Mouse (Mus musculus) frontal cortex, adult (tissue): ENCODE results near the gene Pnmt.
"Not testable (repeated sequence)": the region's sequence is repeated elsewhere in the genome, so short reads cannot be mapped to it uniquely, and the experiment has no call there.

Source experiments
- ATAC-seq: cut with Nextera tagmentation; 2 replicates; pipeline ENCODE4 v1.9.2; 2017; ENCODE audit warnings: mild to moderate bottlenecking, moderate library complexity, mixed read lengths; ENCODE audit not compliant: low TSS enrichment

The Pnmt gene

DNA sequence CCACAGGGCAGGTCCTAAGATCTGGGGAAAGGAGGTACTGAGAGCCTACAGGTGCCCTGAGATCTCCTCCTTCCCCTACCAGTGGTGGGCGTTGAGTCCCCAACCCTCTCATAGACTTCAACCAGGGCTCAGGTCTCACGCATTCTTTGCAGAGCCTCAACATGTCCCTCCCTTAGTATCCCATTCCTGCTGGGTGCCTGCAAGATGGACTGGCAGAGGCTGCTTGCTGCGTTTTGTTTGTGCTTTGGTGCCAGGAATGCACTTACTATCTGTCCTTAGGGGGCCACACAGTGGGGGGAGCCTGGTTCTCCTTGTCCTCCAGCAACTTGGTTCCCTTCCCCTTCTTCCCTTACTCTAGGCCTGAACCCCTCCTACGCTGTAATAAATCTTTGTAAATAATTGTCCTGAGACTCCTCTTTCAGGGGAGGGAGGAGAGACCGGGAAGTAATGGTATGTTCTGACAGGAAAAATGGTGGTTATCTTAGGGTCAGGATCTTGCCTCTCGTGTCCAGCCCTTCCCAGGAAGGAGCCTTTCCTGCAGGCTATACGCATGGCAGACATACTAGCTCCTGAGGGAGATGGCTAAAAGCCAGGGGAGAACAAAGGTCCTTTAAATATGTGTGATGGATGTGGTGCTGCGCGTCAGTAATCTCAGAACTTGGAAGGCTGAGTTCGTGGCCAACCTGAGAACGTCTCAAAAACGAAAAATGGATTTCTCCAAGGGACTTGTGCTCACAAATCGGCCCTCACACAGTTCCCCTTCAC is 28.7 kb upstream of the Pnmt start:
- no peak for ATAC-seq

GRCm38 (mm10) chr11:98358161-98359083 is 27.8 kb upstream of the Pnmt start, which contains the start of gene Stard3:
Stard3 (plus strand) TSS chr11:98358368.
- ATAC-seq: peak; percentile 41

- no peak for ATAC-seq
Measured at GRCm38 (mm10) chr11:98360866-98361521, 25.3 kb upstream of the Pnmt start.

DNA sequence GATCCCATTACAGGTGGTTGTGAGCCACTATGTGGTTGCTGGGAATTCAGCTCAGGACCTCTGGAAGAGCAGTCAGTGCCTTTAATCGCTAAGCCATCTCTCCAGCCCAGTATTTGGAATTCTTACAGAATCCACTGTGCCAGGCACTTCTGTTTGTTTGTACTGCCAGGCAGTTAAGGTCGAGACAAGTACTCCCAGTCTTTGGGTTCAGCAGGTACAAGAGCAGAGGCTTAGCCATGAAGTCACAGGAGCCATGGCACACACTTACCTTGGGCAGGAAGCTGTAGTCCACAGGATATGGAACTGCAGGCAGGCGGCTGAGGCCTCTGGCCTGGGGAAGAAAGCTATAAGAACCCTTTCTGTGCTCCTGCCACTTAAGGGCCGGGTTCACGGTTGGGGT is 22.4 kb upstream of the Pnmt start:
- no peak for ATAC-seq

- ATAC-seq: no peak
Measured at GRCm38 (mm10) chr11:98364410-98364809, 21.8 kb upstream of the Pnmt start.

DNA sequence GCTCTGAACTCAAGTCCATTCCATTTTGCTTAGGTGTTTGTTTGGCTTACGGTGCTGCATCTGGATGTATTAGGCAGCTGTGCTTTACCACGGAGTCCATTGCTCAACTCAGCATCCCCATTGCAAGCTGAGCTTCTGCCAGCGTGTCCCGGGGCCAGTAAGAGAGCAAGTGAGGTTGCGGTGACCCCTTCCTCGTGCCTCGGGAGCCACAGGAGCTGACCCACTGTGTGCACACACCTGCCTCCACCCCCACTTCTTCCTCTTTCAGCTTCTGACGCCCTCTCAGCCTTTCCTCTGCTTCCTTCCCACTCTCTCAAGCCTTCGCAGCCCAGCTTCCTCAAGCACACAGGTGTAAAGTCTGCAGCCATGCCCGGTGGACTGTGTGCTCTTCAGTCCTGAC is 20.0 kb upstream of the Pnmt start:
- no peak for ATAC-seq

- ATAC-seq: peak; percentile 36; the same call in 1 of the 2 replicates
Measured at GRCm38 (mm10) chr11:98367171-98367862, 18.9 kb upstream of the Pnmt start.

DNA sequence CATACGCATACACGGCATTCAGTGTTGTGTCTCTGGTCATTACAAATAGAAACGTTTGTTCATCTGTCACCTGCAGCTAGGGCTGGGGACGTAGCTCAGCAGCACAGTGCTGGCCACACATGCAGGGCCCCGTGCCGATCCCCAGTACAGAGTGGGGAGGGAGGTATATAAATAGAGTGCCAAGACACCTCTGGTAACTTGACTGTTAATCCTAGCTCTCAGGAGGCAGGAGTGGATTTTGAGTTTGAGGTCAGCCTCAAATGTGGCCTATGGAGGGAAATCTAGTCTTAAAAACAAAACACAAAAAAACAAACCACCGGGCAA is 18.4 kb upstream of the Pnmt start:
- ATAC-seq: peak; percentile 11; the same call in 1 of the 2 replicates

DNA sequence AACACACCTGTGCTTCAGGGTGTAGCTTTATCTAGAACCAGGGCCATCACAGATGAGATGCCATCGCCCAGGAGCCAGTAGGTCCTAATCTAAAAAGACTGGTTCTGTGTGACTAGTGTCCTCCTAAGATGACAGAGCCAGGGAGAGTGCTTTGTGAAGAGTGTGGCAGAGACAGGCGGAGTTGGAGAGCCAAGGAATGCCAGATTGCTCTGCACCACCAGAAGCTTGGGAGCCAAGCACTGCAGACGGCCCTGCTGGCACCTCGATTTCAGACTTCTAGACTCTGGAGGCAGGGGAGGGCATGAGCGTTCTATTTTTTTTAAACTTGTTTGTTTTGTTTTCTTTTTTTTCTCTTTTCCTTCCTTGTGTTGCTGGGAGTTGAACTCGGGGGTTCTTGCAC is 16.9 kb upstream of the Pnmt start:
- ATAC-seq: peak; percentile 50; the same call in 1 of the 2 replicates

GRCm38 (mm10) chr11:98370588-98370987 is 15.7 kb upstream of the Pnmt start:
- no peak for ATAC-seq

DNA sequence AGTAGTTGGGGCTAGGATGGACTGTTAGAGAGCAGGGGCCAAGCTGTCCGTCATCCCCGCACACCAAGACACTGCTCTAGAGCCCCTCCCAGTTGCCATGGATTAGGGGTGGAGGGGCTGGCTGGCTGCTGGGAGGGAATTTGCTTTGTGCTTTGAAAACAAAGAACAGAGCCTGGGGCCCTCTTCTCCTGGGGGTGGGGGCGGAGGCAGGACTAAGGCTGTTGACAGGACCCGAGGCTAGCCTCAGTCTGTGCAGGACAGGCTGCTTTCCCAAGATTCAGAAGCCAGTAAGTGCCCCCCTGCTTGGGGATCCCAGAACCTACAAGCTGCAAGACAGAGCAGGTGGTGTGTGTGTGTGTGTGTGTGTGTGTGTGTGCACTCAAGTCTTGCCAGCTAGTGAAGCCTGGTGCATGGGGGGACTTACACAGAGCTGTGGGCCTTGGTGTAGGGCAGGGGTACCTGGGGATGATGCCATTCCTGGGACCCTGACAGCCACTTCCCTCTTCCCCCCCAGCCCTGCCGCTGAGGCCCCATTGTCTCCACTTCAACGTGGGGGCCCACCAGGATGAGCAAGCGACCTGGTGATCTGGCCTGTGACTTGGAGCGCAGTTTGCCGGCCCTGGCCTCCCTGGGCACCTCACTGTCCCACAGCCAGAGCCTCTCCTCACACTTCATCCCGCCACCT is 14.6 kb upstream of the Pnmt start:
- ATAC-seq: no peak

- peak; percentile 38; the same call in 1 of the 2 replicates for ATAC-seq
Measured at GRCm38 (mm10) chr11:98372406-98372805, 13.8 kb upstream of the Pnmt start.

GRCm38 (mm10) chr11:98373244-98373643 is 13.0 kb upstream of the Pnmt start:
- ATAC-seq: no peak

DNA sequence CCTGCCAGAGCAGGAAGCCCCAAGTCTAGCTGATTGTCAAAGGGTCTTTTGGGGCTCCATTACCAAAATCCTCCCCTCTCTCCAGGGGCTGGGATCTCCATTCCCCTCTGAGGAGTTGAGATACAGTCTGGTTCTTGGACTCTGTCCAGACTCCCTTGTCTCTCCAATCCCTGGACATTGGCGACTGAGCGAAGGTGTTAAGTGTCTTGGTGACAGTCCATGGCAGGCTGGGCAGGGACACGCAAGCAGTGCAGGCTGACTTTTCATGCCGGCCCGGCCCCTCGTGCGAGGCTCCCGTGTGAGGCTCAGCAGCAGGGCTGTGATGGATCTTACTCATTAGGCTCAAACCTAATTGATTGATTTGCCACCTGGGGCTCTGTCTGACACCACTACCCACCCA is 12.0 kb upstream of the Pnmt start:
- no peak for ATAC-seq

DNA sequence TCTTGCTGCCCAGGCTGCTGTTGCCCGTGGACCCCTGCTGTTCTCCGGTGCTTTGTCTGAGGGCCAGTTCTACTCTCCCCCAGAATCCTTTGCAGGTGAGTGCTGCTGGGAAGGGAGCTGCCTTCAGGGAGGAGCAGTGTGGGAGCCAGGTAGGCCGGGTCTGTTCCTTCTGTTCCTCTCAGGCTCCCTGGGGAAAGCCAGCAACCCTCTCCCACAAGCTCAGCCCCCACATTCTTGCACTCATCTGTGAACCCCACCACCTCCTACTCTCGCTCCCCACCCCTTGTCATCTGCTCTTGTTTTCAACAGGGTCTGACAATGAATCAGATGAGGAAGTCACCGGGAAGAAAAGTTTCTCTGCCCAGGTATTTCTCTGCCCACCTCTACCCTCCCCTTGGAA is 9.5 kb upstream of the Pnmt start:
- ATAC-seq: peak; percentile 33; the same call in 1 of the 2 replicates

GRCm38 (mm10) chr11:98377787-98378186 is 8.5 kb upstream of the Pnmt start:
- ATAC-seq: no peak

DNA sequence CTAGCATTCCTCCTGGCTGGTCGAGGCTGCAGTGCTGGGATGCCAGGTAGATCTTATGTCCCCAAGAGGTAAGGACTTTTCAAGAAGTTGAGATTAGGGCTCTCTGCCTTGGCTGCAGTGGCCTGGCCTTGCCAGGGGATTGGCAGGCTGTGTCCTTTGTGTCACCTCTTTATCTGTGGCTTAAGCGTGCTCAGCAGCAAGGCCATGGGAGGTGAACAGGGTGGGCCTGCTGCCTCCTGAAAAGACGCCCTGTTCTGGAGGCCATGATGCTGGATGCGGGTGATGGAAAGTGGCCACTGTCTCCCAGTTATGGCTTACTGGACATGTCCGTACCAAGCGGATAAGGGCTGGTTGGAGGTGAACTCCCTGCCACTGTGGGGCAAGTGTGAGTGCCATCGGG is 6.9 kb upstream of the Pnmt start:
- no peak for ATAC-seq

DNA sequence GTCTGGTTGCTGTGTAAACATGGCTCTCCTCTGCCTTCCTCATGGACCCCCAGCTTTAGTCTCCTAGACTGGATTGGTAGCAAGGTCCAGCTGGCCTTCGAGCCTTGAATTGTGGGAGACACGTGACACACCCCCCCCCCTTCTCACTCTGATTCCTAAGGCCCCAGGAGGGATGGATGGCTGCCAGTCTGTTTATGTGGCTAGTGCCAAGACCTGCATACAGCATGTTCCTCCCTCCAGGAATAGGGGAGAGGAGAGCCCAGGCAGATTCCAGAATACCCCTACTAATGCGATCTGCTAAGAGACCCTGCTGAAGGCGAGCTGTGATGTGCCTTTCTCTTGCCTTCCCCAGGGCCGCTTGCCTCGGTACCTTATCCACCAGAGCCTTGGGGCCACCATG is 6.1 kb upstream of the Pnmt start:
- ATAC-seq: no peak

- no peak for ATAC-seq
Measured at GRCm38 (mm10) chr11:98381651-98382050, 4.6 kb upstream of the Pnmt start.

- ATAC-seq: not testable (repeated sequence)
Measured at GRCm38 (mm10) chr11:98382405-98382804, 3.8 kb upstream of the Pnmt start.
